Mouse (Mus musculus) 416B (cell line): ENCODE measurements around the gene Rrbp1.

Experiments used
- DNase-seq: peaks from one replicate; pipeline ENCODE4 v3.0.0; 2011; ENCODE audit warnings: low read depth

Rrbp1 gene

DNA sequence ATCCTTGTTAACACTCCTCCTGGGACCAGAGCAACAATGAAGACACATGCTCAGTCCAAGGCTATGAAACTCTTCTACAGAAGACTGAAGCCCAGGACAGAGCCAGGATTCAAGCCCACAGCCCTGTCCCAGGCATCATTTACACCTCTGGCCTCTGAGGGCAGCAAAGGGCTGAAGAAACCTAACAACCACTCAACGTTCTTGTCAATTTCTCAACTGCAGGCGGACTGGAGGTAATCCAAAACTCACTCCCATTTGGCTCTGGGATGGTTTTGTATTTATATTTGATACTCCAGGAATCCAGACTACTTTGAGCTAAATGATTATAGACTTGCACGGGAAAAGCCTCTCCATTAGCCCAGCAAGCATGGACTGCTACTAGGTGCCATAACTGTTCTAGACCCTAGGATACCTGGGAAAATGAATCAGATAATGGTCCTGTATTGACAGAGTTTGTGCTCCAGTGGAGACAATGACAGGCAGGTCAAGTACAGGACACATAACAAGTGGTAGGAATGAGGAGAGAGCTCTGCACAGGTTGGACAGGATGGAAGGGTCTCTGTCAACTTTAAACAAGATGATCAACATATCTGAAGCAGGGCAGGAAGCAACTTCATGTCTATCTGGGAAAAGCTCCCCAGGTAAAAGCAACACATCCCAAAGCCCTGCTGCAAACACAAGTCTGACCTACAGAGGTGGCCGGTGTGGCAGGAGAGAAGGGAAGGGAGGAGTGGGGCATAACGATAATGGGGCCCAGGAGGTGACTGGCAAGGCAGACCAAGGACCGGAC, 5.7 kb downstream of the Rrbp1 start:
- DNase-seq = no peak

DNA sequence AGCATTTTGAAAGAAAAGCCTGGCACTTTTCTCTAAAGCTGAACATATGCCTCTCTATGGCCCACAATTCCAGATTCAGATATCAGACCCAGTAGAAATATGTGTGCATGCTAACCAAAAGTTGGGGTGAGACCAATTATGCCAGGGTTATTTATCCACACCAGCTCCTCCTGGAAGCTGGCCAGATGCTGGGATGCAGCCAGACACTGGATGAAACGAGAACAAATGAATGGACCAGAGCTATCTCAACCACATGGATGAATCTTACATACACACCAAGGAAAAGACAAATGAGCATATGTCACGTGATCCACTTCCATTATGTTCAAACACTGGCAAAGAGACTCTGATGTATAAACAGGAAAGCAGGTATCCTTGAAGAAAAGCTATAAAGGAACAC, 7.5 kb downstream of the Rrbp1 start:
- DNase-seq = no peak

DNA sequence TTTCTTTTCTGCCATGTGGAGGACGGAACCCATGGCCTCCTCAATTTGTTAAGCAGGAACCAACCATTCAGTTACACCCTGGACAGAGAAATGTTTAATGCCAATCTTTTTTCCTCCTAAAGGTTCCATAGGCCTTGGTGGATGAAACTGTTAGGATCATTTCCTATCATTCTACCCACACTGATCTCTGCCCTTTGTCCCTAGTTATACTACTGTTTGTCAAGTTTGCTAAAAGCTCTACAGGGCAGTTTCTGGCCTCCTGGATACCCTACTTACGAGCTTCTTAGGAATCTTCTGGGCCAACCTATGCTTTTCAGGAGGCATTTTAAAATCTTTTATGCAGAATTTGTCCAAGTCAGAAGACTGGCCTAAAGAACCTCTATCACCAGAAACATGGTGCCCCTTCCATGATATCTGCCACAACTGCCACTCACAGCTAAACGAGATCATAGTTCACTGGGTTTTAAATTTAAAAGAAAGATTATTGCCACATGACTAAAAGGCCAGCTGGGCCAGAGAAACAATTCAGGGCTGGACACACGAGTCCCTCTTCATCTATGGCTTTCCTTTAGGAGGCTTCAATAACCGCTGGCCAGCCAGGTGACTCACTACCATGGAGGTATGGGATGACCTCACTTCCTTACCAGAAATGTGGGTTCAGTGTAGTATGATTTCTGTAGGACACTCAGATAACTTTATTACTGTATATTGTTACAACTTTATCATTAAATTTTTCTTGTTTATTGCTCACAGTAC, 8.7 kb downstream of the Rrbp1 start:
- peak; percentile 35 for DNase-seq

DNA sequence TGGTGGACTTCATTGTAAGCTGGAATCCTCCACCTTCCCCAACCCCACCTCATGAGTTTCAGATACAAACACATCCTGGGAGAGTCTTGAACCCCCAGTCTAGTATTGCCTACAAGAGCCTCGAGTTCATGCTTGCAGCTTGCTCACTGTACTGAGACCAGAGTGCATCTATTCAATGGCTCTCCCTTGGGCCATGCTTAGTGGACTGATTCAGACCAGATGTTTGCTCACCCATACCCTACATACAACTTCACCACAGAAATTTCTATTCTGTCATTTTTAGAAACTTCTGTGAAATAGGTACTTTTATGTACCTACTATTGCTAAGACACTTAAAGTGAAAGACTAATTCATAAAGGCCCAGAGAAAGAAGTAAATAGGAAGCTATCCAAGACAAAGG, 18.1 kb downstream of the Rrbp1 start:
- DNase-seq = no peak

DNA sequence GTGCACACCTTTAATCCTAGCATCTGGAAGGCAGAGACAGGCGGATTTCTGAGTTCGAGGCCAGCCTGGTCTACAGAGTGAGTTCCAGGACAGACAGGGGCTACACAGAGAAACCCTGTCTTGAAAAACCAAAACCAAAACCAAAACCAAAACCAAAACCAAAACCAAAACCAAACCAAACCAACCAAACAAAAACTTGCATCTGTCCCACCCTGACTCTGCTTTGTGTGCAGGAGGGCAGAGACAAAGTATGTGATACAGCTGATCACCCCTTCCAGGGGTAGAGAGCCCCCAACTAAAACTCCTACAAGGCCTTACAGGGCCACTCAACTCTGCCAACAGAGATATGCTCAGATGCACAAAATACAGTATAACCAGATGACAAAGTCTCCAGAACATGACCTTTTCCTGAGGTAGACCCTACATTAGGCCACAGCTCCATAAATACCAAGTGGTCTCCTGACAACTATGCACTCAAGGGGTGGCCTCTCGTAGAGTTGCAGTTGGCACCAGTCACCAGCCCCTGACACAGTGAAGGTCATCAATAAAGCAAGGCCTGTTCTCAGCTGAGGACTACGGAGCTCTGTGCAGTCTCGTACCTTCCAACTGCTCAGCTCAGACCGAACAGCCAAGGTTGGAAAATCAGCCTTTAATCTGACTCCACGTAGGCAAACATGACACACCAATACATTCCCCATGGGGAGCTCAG, 18.9 kb downstream of the Rrbp1 start:
- no peak for DNase-seq

DNA sequence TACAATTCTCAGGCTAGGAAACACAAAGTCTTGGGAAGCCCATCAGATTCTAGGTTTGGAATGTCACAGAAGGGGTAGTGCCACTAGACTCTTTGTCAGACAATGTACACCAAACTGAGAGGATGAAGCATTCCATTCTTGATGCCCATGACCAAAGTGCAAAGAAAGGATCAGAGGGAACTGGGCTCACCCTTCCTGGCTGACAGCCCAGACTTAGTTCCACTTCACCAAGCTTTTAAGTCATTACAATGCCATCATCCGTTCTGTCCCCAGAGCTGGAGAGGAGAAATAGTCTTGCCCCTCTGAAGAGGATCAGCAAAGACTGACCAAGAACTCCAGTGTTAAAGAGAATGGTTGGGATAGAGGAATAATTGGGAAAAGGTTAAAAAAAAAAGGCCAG, 20.1 kb downstream of the Rrbp1 start:
- no peak for DNase-seq

DNA sequence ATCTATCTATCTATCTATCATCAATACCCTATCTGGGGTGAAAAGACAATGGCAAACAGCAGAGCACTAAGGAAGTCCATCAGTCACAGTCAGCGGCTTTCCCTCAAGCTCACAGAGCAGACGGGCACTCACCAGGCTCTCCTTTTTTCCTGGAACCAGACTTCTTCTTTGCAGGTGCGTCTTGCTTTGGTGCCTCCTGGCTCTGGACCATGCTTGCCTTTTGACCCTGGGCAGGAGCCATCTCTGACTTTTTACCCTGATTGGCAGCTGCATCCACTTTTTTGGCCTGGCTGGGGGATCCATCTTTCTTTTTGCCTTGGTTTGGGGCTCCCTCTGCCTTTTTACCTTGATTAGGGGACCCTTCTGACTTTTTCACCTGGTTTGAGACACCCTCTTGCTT, 23.0 kb downstream of the Rrbp1 start:
- no peak for DNase-seq

DNA sequence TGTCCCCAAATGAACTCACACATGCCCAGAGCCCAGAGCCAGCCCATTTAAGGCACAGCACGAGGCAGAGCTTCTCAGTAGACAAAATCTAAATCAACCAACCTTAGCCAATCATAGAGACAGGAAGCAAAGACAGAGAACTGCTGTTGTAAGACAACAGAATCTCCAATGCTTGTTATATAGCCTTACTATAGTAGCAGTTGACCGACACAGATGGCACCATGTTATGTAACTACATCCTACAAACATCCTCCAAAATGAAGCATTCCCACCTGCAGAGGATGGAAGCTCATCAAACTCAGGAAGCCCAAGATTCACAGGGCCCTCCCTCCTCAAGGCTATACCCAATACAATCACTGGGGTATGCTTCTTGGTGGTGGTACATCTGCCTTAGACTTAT, 23.6 kb downstream of the Rrbp1 start:
- no peak for DNase-seq

DNA sequence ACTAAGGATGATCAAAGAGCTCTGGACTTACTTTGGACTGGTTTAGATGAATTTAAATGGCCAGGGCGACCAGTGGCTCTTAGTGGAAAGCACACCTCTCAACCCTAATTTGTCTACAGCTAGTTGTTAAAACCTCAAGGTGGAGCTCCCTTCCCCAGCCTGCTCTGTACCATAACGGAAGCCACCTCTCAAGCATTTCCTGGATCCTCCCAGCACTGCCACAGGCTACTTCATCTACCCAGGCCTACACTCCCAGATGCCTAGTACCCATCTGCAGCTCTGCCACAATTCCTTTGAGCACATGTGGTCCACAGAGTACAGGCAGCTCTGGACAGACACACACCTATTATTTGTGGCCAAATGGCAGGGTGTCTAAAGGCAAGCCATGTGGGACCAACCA, 27.6 kb downstream of the Rrbp1 start:
- DNase-seq = peak; percentile 33

DNA sequence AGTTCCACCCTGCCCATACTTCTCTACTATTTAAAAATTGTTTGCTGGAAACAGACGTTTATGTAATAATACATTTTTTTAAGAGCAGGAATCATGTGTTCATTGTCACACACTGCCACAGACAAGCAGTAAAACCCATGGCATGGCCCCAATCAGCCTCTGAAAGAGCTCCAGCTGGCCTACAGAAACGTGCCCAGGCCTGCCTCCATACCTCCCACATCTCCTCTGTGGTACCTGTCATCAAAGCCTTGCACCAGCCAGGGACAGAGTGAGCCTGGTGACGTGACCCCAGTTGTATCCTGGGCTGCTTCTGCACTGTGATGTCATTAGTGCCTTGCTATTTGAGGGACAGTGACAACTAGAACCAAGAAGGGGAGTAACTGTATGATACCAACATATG, 28.2 kb downstream of the Rrbp1 start:
- no peak for DNase-seq

DNA sequence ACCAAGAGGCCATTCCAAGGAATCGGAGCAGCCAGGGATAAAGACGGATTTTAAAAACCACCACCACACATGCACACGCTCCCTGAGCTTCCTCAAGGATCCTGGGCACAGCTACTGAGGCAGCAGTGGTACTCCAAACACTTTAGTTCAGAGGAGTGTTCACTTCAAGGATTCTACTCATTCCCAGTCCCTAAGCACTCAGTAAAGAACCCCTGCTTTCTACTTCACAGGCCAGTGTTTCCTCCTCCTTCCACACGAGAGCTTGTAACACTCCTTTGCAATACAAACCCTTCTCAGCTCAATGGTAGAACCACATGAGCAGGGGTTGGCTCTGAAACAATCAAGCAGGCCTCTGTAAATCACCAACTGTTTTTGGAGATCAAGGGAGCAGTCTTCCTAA, 28.9 kb downstream of the Rrbp1 start:
- DNase-seq = no peak

DNA sequence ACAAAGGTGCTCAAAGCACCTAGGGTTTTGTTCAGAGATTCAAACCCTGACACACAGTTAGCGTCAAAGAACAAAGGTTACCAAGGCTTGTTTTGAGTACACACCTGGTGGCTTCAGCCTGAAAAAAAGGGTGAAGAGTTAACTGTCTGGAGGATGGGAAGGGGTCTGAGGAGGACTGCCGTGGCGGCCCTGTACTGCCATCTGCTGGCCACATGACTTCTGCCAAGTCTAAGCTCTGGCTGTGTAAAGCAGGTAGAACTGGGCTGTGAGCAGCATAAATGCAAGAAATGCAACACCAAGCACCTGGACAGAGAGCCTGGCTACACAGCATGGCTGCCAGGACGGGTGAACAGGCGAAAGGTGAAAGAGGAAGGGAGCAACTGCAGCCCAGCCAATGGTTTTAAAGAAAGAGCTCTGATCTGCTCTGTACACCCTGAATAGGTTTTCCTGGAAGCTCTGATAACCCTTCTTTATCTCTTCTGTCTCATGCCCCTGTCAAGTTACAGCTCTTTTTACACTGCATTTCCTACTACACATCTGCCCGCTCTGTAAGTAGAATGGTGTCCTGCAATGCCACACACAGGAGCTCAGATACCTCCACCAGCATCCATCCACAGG, 30.2 kb downstream of the Rrbp1 start:
- DNase-seq = peak; percentile 60

DNA sequence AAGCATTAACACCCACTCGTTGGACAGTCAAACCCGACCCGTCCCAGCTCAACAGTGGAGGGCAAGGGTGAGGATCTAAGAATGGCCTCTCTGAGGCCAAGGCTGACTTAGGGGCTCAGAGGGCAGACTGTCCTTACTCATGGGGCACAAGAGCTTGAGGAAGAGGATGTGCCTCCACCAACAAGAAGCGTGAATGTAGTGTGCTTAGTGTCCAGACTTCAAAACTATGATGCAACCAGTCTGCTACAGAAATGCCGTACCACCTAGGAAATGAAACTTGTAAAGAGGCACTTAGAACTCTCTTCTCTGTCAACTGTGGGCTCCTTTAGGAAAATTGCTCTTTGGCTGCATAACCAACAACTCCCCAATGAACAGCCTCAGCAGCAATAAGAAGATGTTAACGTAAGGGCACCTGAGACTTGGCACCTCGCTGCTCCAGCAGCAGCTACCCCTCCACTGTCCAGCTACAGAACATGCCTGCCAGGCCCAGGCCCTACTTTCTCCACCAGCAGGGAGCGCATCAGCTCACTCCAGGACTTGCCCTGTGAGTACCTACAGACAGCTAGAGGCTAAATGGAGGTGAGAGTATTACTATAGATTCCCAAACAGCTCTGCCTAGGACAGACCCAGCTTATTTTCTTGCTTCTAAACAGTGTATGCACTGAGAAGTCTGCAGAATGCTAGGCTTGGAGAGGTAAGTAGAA, 32.5 kb downstream of the Rrbp1 start:
- DNase-seq = peak; percentile 17

DNA sequence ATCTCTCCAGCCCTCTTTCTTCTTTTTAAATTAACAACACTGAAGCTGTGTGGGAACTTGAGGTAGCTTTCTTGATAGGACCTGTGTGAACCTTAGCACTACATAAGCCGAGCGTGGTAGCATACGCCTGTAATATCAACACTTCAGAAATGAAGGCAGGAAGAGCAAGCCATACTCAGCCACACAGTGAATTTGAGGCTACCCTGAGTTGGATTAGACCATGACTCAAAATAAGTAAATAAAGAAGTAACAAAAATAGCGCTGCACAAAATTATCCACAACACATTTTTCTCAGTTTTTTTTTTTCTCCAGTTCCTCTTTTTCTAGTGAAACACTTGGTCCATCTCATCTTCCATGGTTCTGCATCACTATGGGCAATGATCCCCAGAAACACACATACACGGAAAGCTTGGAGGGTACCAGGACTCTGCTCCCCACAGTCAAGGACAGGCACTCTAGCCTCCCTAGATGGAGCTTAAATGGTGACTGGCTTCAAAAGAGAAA, 35.9 kb downstream of the Rrbp1 start:
- peak; percentile 23 for DNase-seq

DNA sequence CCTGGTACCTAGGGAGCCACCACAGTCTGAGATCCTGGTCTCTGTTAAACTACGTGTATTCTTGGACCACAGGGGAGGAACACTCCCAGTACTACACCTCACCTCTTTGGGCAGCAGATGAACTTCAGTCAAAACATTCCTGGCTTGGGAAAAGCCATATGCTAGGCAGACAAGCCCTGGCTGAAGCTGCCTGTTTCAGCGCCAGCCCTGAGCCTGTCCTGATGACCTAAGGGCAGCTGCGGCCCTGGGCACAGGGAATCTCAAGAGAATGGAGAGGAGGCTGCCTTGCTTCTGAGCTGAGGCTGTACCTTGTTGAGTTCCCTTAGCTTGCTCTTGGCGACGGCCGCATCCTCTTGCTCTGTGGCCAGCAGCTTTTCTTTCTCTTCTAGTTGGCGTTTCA, 37.9 kb downstream of the Rrbp1 start:
- no peak for DNase-seq

DNA sequence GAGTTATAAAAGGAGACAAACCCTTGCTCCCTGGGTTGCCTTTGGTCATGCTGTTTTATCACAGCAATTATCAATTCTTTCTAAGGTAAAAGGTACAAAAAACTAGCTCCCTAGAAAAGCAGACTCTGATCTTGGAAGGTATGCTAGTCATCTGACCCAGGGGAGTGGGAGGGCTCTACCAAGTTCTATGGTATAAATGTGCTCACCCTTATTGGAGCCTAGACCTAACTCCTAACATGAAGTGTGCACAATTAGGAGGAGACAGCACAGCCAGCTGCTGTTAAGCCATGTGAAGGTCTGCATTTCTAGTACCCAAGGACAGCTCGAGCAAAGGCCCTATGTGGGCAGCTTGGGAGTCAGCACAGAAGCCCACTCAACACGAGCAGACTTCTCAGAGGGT, 39.2 kb downstream of the Rrbp1 start:
- no peak for DNase-seq

DNA sequence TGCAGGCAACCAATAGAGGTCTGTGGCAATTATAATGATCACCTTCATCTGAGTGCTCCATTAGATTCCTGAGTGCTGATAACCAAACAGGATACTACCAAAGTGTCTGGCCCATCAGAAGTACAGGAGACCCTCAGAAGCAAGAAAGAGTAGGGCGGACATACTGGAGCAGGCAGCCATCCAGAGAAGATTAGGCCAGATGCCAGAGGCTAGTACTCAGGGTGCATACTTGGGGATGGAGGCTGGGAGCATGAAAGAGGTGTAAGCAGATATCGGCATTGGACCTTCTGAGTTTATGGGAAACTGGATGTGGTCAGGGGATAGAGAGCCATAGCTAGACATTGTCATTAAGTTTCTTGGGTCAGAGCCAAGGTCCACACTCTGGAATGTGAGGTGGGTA, 40.2 kb downstream of the Rrbp1 start:
- no peak for DNase-seq

DNA sequence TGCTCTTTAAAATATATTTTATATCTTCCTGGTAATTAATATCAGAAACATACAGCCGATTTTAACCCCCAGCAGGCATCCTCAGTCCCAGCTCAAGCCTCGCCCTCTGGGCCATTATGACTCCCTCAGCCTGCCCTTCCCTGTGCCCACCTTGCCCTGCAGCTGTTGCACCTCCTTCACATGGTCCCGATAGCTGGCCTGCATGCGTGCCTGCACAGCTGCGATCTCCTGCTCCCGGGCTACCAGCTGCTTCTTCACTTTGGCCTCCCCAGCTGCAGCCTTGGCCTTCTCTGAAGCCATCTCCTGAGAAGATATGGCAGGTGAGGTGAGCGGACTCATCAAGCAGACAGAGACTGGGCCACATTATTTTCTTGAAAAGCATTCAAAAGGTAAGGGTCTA, 41.8 kb downstream of the Rrbp1 start:
- DNase-seq = no peak

DNA sequence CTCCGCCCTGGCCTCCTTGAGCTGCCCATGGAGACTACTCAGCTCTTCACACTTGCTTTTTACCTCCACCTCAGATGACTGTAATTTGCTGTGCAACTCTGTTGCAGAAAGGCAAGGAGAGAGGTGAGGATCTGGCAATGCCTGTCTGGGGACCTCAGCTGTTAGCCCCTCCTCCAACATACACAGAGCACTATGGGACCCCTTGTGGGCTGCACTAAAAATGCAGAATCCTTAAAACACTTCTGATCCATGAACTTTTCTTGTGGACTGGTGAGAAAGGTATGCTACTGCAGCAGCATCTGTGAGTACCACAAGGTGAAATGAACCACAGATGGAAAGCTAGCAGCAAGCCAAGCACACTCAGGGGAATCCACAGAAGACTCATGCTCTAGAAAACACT, 47.7 kb downstream of the Rrbp1 start:
- no peak for DNase-seq

DNA sequence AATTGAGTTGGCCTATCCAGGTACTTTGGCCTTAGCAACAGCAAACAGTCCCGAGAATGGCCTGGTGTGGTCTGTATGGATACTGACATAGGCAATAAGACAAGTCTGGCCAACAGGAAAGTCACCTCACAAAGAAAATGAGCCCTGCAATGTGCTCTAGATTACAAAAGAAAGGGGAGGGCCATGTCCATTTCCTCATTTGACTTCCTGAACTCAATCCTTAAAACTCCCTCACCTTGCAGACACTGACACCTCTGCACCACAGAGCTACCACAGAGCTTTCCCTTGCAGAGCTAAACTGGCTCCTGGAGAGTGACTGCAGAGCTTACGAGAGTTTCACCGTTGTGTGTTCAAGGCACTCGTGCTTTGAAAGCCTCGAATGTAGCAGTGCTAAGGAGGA, 48.9 kb downstream of the Rrbp1 start:
- no peak for DNase-seq

DNA sequence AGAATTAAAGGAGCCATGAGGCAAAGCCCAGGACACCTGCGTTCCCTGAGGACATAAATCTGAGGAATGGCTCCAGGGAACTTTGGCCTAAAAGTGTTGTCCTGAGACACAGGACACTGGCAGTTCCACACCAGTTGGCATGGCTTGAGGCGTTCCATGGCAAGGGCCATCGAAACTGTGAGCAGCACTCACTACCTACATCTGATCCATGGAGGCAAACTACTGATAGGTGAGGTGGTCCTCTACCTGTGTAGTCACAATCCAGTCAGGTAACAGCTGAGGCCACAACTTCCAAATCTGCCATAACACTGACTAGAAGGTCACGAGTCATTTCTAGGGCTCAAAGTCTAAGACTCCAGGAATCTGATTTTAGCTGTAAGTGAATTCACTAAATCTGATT, 55.3 kb downstream of the Rrbp1 start:
- no peak for DNase-seq

DNA sequence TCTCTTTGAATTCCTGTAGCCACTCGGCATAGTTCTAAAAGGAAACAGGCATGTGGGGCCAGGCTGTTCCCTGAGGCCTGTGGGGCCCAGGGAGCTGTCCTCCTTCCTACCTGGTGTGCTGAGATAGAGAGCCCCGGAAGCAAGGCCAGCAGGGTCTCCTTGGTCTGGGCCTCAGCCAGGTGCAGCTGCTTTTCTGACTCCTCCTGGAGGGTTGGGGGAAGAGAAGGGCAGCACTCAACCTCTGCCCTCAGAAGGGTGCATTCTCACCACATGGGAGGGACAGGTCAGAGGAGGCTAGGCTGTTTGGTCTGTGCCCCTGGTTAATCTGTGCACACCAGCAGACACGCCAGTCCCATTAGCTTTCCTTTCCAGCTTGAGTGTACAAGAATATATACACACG, 56.1 kb downstream of the Rrbp1 start:
- no peak for DNase-seq
